Mouse (Mus musculus) kidney, postnatal 4 days (tissue): ENCODE data around the gene Plcl2.
"Not testable (repeated sequence)": the region's sequence is repeated elsewhere in the genome, so short reads cannot be mapped to it uniquely, and the experiment has no call there.

Source experiments
- DNase-seq, 2 experiments: peaks; one replicate each; pipeline ENCODE4 v3.0.0; 2021; ENCODE audit warnings: mixed read lengths in 2 of 2

Gene Plcl2

DNA sequence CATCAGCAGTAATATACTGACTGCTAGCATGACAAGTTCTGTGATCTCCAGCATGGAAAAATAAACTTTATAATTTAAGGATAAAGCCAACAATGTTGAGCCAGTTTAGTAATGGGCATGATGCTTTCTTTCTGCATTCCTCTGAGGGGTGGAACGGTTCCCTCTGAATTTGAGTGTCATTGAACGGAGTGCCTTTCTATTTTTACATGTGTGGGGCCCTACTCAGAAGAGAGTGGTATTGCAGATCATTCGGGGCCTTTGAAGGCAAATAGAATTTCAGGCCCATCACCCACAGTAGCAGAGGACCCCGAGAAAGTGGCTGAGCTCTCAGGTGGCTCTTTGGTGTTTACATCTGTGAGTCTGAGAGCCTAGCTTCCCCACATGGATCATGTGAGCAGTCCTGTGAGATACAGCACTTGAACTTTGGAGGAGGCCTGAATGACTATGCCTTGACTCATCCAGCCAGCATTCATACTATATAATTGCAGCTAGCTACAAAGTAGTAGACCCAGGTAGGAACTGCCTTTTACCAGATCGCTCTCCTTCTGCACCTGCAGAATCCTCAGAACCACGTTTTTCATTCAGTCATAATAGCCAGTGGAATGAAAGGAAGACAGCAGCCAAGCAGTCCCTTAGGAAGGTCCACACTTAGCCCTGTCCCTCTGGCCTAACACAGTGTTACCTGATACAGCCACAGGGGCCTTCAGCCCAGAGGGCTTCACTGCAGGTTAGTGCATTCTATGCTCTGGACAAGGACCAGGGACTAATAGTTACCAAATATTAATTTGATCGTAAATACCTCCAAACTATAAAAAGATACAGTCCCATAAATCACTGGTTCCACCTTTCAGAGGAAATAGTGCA, 125.0 kb downstream of the Plcl2 start:
- no peak for DNase-seq

GRCm38 (mm10) chr17:50635961-50636585, 126.9 kb downstream of the Plcl2 start:
- no peak for DNase-seq

- no peak for DNase-seq
Observed at GRCm38 (mm10) chr17:50638791-50639190, 129.6 kb downstream of the Plcl2 start.

- no peak for DNase-seq
Observed at GRCm38 (mm10) chr17:50641076-50641610, 131.9 kb downstream of the Plcl2 start.

DNA sequence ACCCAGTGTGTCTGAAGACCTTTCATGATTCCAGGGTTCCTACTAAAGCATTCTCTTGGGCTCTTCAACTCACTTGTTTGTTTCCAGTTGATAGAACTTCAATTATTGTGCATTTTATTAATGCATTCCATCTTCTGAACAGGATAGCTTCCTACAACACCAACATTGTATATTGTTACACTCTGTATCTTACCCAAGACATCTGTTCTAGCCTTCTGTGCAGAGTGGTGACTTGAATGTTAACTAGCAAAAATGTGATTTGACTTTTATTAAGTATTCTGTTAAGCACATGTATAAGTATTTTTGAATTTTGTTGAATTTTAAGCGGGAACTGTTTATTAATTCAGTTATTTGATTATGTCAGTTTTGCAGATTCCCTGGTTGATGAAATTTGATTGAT, 132.7 kb downstream of the Plcl2 start:
- no peak for DNase-seq

DNA sequence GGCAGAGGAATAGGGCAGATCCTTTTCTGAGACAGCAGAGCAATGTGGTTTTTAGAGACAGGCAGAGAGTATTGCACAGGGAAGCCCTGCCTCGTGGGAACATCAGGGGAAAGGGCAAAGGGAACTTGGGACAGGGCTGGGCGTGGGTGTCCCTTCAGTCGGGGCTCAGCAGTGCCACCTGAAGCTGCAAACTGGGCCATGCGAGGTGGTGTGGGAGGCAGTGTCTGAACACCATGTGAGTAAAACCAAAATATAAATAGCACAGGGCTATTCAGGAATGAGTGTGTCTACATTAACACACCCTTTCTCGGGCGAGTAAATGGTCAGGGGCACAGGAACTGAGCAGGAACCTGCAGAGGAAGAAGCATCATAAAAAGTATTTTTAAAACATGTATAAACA, 134.2 kb downstream of the Plcl2 start:
- no peak for DNase-seq

DNA sequence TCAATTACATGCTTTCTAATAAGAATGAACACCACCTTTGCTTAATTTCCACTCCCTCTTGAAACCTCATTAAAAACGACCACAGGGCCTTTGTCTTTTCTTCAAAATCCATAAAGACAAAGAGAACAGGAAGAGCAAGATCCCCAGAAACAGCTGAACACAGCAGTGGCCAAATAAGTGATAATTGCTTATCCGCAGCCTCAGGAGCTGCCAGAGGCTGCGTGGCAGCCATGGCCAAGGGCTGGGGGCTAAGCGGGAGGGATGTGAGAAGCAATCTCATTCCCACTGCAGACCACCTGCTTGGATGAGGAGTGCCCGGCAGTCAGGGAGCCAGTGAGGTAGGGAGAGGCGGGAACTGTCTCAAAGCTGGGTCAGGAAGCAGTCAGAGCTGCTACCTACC, 134.8 kb downstream of the Plcl2 start:
- DNase-seq, result no peak

DNA sequence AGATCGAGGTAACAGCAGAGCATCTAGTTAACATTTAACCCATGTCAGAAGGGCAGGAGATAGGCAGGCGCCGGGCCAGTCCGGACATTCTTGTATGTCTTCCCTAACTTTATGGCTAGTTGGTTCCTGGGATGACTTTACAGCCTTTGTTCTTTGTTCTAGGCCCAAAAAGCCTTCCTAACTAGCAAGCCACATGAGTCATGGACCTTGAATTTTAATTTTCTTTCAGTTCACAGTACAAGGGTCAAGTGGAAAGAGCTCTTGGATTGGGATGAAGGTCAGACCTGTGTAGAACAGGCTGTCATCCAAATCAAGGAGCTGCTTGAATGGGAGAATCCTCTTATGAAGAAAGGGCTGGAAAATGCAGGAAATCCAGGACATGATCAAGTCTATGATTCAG, 138.9 kb downstream of the Plcl2 start:
- not testable (repeated sequence) for DNase-seq

DNA sequence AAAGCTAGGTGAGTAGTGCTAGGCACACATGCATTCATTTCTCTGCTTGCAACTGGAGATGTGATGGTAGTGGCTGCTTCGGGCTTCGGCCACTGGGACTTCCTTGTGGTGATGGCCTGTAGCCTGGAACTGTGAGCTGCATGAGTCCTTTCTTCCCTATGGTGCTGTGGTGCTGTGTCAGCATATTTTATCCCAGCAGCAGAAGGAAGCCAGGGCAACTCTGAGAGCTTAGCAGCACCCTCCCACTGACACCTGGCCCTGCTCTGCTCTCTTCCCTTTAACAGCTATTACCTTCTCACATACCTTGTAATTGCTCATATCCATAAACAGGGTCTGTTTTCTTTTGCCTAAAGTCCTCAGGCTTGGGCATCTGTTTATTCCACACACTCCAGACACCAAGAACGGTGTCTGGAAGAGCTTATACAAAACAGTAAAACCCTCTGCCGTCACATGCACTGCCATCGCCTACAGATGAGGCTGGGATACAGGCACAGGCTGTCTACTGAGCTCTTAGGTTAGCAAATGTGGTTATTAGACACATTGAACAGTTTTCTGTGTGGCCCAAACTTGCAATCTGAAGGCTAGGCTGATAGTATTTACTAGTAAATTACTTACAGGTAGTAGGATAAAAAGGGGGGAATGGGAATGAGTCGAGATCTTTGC, 139.7 kb downstream of the Plcl2 start:
- DNase-seq, result no peak

GRCm38 (mm10) chr17:50650535-50651223, 141.5 kb downstream of the Plcl2 start:
- DNase-seq, result no peak

GRCm38 (mm10) chr17:50654741-50655415, 145.7 kb downstream of the Plcl2 start:
- DNase-seq, result no peak

DNA sequence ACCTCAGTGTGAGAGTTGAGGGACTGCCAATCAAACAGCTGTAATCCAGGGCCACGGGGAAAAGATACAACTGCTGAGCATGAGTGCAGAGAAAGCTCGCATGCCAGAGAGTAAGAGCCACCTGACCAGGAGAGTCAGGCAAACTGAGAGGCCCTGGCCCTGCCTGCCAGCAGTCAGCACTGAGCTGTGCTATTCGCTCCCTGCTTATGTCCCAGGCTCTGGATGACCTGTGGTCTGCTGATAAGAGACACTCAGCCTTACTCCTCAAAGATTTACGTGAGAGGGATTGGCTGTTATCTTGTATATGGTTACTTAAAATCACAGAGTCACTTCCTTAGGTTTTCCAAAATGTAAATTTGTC, 146.2 kb downstream of the Plcl2 start:
- DNase-seq, result no peak

- DNase-seq, result no peak
Observed at GRCm38 (mm10) chr17:50657321-50657720, 148.1 kb downstream of the Plcl2 start.

DNA sequence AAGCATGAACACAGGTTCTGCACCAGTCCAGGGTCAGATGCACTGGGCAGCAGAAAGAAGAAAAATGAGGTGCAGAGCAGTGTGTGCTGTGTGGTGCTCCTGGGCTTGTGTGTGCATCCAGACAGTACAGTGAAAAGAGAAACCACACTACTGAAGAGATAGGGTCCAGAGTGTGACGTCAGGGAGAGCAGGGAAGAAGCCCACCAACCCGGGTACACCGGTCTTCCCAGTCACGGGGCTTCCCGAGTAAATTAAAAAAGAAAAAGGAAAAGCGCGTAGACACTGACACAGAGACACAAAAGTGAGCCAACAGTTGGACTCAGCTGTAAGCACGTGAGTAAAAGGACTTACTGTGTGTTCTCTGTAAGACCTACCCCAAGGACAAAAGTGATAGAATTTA, 149.7 kb downstream of the Plcl2 start:
- DNase-seq, result no peak

- no peak for DNase-seq
Observed at GRCm38 (mm10) chr17:50667596-50667995, 158.4 kb downstream of the Plcl2 start.

DNA sequence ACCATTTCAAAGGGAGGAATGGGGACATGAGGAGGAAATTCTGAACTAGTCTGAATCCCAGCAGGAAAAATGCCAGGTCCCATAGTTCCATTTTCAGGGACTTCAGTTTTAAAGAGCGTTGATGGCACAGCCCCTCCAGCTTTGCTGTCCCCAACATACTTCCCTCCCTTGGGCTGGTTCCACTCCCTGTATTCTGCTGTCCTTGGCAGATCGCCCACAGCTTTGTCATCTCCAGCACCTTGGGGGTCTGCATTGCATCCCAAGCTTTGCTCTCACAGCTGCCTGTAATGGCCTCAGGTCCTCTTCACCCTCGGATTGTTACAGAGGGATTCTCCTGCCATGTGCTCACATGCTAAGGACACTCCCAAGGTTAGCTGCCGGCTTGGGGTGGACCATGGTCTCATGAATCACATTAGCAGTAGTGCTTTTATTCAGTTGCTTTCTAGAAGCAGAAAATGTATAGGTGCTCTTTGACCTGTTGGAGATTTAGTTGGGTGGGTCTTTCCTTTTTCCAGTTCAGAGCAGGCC, 159.5 kb downstream of the Plcl2 start:
- DNase-seq, result no peak

GRCm38 (mm10) chr17:50671416-50671815, 162.2 kb downstream of the Plcl2 start:
- no peak for DNase-seq

DNA sequence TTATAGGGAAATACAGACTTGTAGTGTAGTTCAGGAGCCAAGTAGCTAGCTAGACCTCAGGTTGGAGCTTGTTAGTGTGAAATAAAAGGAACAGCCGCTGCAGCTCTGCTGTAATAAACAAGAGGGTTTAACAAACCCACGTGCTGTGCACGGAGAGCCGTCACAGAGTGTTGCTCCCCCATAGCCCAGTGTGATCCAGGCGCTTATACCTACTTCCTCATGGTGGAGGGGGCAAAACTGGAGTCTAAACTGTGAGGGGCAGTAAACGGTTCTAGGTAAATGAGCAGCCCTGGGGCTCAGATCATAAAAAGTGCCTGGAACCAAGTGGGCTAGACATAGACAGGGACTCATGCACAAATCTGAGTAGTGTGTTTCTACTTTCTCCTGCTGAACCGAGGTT, 165.4 kb downstream of the Plcl2 start:
- no peak for DNase-seq

DNA sequence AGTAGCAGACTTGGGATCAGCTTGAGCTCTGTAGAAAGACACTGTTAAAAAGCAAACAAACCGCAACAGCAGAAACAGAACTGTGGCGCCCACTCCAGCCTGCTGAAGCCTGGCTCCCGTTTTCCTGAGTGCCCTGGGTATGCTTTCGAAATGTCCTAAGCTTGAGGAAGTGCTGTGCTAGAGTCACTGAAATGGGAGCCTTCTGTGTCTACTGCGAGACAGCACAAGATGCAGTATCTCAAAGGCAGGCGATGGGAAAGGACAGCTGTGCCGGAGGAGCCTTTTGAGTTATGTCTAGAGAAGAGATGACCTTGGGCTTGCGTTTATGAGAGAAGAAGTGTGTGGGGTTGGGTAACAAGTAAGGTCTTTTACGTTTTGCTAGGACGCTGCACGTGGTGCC, 166.0 kb downstream of the Plcl2 start:
- peak; percentile 16 to 35 for DNase-seq

DNA sequence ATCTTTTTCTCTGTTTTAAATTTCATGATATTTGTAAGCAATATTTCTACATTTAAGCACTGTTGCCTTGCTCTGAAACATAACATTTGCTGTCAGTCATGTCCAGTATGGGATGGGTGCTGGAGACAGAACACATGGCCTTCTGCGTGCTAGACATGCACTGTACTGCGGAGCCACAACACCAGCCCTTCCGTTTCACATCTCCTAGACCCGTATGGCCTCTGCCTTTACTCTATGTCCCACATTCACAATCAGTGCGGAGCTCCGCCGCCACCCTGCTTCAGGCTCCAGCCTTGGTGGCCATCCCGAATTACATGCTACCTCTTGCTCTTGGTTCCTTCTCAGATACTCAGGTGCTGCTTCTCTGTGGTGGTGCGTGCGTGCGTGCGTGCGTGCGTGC, 168.1 kb downstream of the Plcl2 start:
- DNase-seq, result no peak

DNA sequence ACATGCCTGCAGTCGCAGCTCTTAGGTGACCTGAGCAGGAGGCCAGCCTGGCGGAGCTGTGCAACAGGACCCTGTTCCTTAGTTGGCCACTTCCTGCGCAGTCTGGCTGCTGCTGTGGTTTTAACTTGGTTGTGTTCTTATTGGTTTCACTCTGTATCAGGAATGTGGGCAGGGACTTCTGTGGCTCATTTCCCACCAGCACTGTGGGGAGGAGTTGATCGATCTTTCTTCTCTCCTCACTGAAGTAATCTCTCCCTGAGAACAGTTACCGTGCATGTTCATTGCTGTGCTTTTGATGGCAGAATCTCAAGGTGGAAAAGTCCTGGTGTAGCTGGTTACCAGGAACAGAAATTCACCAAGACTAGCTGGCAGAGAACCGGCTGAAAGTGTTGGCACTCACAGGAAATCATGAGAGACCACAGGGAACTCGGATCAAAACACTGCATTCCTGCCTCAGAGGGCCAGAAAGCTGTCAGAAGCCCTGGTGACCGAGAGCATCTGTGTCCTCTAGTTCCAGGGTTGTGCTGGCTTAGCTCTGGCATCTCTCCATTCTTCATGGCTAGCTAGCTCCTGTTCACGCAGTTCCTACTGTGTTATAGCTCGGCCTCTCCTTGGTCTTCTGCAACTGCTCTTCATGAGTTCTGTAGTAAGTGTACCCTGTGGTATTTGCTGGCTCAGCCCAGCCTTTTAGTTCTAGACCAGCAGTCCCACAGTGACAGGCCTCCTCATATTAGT, 168.9 kb downstream of the Plcl2 start:
- DNase-seq, result peak; percentile 55 to 70

- no peak for DNase-seq
Observed at GRCm38 (mm10) chr17:50678748-50679147, 169.5 kb downstream of the Plcl2 start.
